Mouse (Mus musculus) liver, embryonic 16.5 days (tissue): ENCODE measurements at regions not wholly inside any gene's neighbourhood (a gene's known extent, or its start where the extent isn't known, plus 50 kb on each side); places are given as distances from the start of the nearest gene placed in this dataset.

Experiments used
- ATAC-seq: fragments of 200-750 bp; cut with Nextera tagmentation; 2 replicates; pipeline ENCODE4 v1.8.0; 2017; ENCODE audit warnings: low read depth, mild to moderate bottlenecking, moderate number of reproducible peaks, moderate library complexity
- H3K27ac ChIP-seq: fragments of 300-500 bp; sonication (generic); 2 replicates; pipeline ENCODE4 v1.5.1; 2014; ENCODE audit warnings: mild to moderate bottlenecking, low read length
- H3K27me3 ChIP-seq: fragments of 300-500 bp; sonication (generic); 2 replicates; pipeline ENCODE4 v1.6.1; 2014; ENCODE audit warnings: low read depth, low read length, mixed read lengths; ENCODE audit not compliant: control insufficient read depth, insufficient read depth
- H3K36me3 ChIP-seq: fragments of 300-500 bp; sonication (generic); 2 replicates; pipeline ENCODE4 v1.6.1; 2014; ENCODE audit warnings: mild to moderate bottlenecking; ENCODE audit not compliant: control insufficient read depth, insufficient read depth
- H3K4me1 ChIP-seq: fragments of 300-500 bp; sonication (generic); 2 replicates; pipeline ENCODE4 v1.6.1; 2014; ENCODE audit warnings: low read depth, low read length, mixed read lengths; ENCODE audit not compliant: control insufficient read depth
- H3K4me2 ChIP-seq: fragments of 300-500 bp; sonication (generic); 2 replicates; pipeline ENCODE4 v1.6.1; 2014; ENCODE audit warnings: low read depth, low read length, mixed read lengths
- H3K4me3 ChIP-seq: fragments of 300-500 bp; sonication (generic); 2 replicates; pipeline ENCODE4 v1.5.1; 2014; ENCODE audit warnings: low read depth, mild to moderate bottlenecking, low read length
- H3K9ac ChIP-seq: fragments of 300-500 bp; sonication (generic); 2 replicates; pipeline ENCODE4 v1.6.1; 2014; ENCODE audit warnings: low read depth, low read length
- H3K9me3 ChIP-seq: fragments of 300-500 bp; sonication (generic); replicated peaks from 2 replicates; pipeline ENCODE4 v1.6.1; 2016; ENCODE audit warnings: low read length; ENCODE audit not compliant: control insufficient read depth
- WGBS: fragments of 180-500 bp; shearing (Covaris S2); extraction: QIAGEN DNeasy Blood & Tissue Kit; methylation state at CpG from one replicate; pipeline ENCODE4 v1.1.7; 2014; ENCODE audit not compliant: insufficient replicate concordance; 5-methylcytosine and 5-hydroxymethylcytosine counted together

DNA sequence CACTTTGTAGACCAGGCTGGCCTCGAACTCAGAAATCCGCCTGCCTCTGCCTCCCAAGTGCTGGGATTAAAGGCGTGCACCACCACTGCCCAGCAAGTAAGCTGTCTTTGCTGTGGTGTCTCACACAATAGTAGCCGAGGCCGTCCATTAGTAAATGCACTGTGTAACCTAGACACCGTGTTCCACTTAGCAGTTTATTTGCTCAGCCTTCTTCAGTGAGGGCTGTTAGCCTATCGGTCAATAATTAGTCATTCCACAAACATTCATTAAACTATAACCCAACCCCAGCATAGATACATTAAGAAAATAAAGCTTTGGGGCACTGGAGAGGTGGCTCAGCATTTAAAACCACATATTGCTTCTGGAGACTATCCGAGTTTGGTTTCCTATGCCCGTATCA is 102.0 kb downstream of the Rplp1 start:
- ATAC-seq = peak; percentile 75

DNA sequence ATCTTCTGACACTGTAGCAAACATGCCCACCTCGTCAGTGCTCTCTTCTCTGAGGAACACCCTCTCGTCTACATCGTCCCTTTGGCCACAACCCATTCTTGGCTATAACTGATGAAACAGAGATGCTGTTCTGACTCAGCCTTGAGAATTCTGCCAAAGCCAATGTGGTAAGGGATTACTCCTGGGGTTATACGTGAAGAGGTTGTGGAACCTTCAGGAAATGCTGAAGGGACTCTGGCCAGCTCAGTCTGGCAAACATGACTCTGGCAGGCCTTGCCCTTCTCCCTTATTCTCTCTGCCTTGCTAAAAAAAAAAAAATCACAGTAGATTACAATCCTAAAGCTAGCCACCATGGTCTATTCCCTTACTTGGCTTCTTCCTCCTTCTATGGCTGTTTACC is 103.9 kb downstream of the Rplp1 start:
- H3K9ac ChIP-seq = no peak overlapping the region
- no peak for ATAC-seq
- no peaks in the 10 kb centered on the region for H3K36me3 ChIP-seq
- no peak overlapping the region for H3K4me3 ChIP-seq
- WGBS = 52% methylated on average over 4 of the region's 4 CpGs
- no peaks in the 10 kb centered on the region for H3K27me3 ChIP-seq
- H3K4me1 ChIP-seq = peaks cover 6% of the 10 kb centered on the region
- no peak overlapping the region for H3K27ac ChIP-seq
- H3K9me3 ChIP-seq = no peaks in the 10 kb centered on the region
- H3K4me2 ChIP-seq = no peak overlapping the region

More for the DNA sequence above, 102.0 kb downstream of the Rplp1 start:
- peaks cover 9% of the 10 kb centered on the region for H3K4me1 ChIP-seq
- no peaks in the 10 kb centered on the region for H3K9me3 ChIP-seq
- 52% methylated on average over 9 of the region's 9 CpGs for WGBS
- peak overlapping the region; percentile 64 for H3K27ac ChIP-seq
- H3K4me3 ChIP-seq = no peak overlapping the region
- H3K27me3 ChIP-seq = no peaks in the 10 kb centered on the region
- no peaks in the 10 kb centered on the region for H3K36me3 ChIP-seq
- no peak overlapping the region for H3K4me2 ChIP-seq
- H3K9ac ChIP-seq = no peak overlapping the region

- ATAC-seq = peak; percentile 72
- no peak overlapping the region for H3K4me2 ChIP-seq
- H3K27ac ChIP-seq = peak overlapping the region; percentile 59; the same call in 1 of the 2 replicates
Observed at GRCm38 (mm10) chr9:61808351-61809225, 105.8 kb downstream of the Rplp1 start.

DNA sequence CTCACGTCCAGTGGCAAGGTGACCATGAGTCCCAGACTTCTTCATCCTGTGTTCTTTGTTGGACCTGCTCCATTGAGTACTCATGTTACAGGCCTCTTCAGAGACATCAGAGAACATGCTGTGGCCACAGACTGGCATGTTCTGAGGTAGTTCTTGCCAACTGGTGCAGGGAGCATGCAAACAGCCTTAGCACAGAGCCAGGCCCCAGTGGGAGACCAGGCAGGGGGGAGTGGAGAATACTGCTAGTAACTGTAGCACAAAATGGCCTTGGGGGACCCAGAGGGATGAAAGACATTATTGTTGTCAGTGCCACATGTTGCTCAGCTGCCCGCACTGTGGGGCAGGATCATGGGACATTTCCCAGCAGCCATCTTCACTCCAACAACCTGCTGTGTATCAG is 108.4 kb downstream of the Rplp1 start:
- no peaks in the 10 kb centered on the region for H3K27me3 ChIP-seq
- WGBS = 52% methylated on average over 2 of the region's 2 CpGs
- ATAC-seq = no peak

More at GRCm38 (mm10) chr9:61808351-61809225, 105.8 kb downstream of the Rplp1 start:
- WGBS = 55% methylated on average over 12 of the region's 12 CpGs
- H3K4me3 ChIP-seq = no peak overlapping the region
- no peaks in the 10 kb centered on the region for H3K27me3 ChIP-seq
- no peaks in the 10 kb centered on the region for H3K36me3 ChIP-seq
- H3K9me3 ChIP-seq = no peaks in the 10 kb centered on the region
- no peak overlapping the region for H3K9ac ChIP-seq
- peaks cover 6% of the 10 kb centered on the region for H3K4me1 ChIP-seq

DNA sequence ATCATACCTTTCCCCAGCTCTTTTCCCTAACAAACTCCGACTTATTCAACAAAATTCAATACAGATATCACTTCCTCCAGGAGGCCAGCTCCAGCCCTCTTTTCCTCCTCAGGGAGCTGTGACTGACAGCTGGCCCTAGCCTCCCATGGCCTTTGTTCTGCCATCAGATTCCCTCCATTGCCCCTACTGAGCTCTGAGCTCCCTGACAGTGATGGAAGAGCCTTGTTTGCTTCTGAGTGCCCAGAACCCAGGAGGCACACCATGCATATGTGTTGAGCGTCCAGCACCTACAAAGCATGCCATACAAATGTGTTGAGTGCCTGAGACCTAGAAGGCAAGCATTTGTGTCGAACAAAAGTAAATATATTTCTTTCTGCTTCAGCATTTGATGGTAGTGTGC is 110.8 kb downstream of the Rplp1 start:
- Histone ChIP-seq H3K27me3 (no peaks in the 10 kb centered on the region), H3K9ac (no peak overlapping the region), H3K4me3 (no peak overlapping the region), H3K4me2 (no peak overlapping the region), H3K4me1 (peaks cover 6% of the 10 kb centered on the region), H3K9me3 (no peaks in the 10 kb centered on the region), H3K27ac (no peak overlapping the region), H3K36me3 (no peaks in the 10 kb centered on the region)
- 29% methylated on average over 3 of the region's 3 CpGs for WGBS
- no peak for ATAC-seq

More for the DNA sequence above, 108.4 kb downstream of the Rplp1 start:
- no peak overlapping the region for H3K4me3 ChIP-seq
- no peaks in the 10 kb centered on the region for H3K36me3 ChIP-seq
- no peak overlapping the region for H3K27ac ChIP-seq
- H3K4me2 ChIP-seq = no peak overlapping the region
- H3K4me1 ChIP-seq = peaks cover 6% of the 10 kb centered on the region
- H3K9me3 ChIP-seq = no peaks in the 10 kb centered on the region
- H3K9ac ChIP-seq = no peak overlapping the region

DNA sequence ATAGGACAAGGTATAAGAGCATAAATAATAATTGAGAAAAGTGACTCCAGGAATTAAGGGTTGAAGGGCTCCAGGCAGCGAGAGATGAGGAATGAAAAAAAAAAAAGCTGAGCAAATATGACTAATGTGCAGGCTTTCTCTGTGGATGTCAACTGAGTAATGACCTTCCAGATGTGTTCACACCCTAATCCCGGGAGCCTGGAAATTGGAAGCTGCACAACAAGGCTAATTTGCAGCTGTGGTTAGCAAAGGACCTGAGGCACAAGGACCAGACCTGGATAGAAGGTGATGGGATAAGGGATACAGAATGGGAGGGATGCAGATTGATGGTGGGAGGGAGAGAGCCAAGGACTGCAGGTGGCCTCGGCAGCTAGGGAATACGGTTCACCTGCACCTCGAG is 111.6 kb downstream of the Rplp1 start:
- Histone ChIP-seq H3K27me3 (no peaks in the 10 kb centered on the region), H3K4me1 (no peaks in the 10 kb centered on the region; the same call in 1 of the 2 replicates), H3K4me3 (no peak overlapping the region), H3K4me2 (no peak overlapping the region), H3K27ac (no peak overlapping the region), H3K9me3 (no peaks in the 10 kb centered on the region), H3K9ac (no peak overlapping the region), H3K36me3 (no peaks in the 10 kb centered on the region)
- ATAC-seq = no peak
- 54% methylated on average over 5 of the region's 5 CpGs for WGBS

GRCm38 (mm10) chr9:61799535-61799934 is 114.8 kb downstream of the Rplp1 start:
- H3K4me2 ChIP-seq = no peak overlapping the region
- no peaks in the 10 kb centered on the region for H3K36me3 ChIP-seq
- H3K4me1 ChIP-seq = no peaks in the 10 kb centered on the region
- peak; percentile 59 for ATAC-seq
- H3K27ac ChIP-seq = no peak overlapping the region
- H3K4me3 ChIP-seq = no peak overlapping the region
- H3K9ac ChIP-seq = no peak overlapping the region
- no peaks in the 10 kb centered on the region for H3K9me3 ChIP-seq
- 21% methylated on average over 1 of the region's 1 CpGs for WGBS
- H3K27me3 ChIP-seq = no peaks in the 10 kb centered on the region

DNA sequence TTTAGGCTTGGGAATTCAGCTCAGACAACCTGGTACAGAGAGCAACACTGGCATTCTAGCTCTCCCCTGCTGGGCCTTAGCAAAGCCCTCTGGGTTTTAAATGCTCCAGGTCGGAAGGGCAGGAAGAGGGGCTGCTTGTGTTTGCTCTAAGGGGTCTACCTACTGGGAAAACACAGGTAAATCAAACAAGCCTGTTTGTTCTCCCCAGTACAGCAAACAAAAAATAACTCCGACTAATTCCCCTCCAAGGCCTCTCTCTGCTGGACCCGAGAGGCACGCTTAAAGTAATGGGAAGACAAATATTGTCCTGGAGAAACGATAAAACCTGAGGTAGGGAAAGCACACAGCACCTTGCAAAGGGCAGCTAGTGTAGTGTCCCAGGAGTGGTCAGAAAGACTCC is 118.4 kb downstream of the Rplp1 start:
- Histone ChIP-seq H3K27me3 (no peaks in the 10 kb centered on the region), H3K36me3 (no peaks in the 10 kb centered on the region), H3K4me1 (no peaks in the 10 kb centered on the region), H3K9ac (no peak overlapping the region), H3K9me3 (no peaks in the 10 kb centered on the region), H3K4me2 (no peak overlapping the region), H3K27ac (no peak overlapping the region), H3K4me3 (no peak overlapping the region)
- ATAC-seq = 0 out of 2 replicates have a peak, but pooled peaks have one; percentile 11
- WGBS = 54% methylated on average over 5 of the region's 5 CpGs

GRCm38 (mm10) chr9:61791435-61792064 is 122.8 kb downstream of the Rplp1 start:
- Histone ChIP-seq H3K9ac (no peak overlapping the region), H3K4me1 (no peaks in the 10 kb centered on the region), H3K9me3 (no peaks in the 10 kb centered on the region), H3K4me2 (no peak overlapping the region), H3K4me3 (no peak overlapping the region), H3K27me3 (no peaks in the 10 kb centered on the region), H3K36me3 (no peaks in the 10 kb centered on the region), H3K27ac (no peak overlapping the region)
- no peak for ATAC-seq
- WGBS = 72% methylated on average over 11 of the region's 11 CpGs
